Mouse (Mus musculus) hindbrain, embryonic 11.5 days (tissue): ENCODE measurements at regions not wholly inside any gene's neighbourhood (a gene's known extent, or its start where the extent isn't known, plus 50 kb on each side); places are given as distances from the start of the nearest gene placed in this dataset.

ENCODE experiments used
- ATAC-seq: fragments of 200-750 bp; cut with Nextera tagmentation; 2 replicates; pipeline ENCODE4 v1.8.0; 2017; ENCODE audit warnings: mild to moderate bottlenecking, moderate TSS enrichment, moderate library complexity; ENCODE audit not compliant: low FRiP score
- DNase-seq: peaks from one replicate; pipeline ENCODE4 v3.0.0-alpha.2; 2015; ENCODE audit warnings: low spot score
- H3K27ac ChIP-seq: fragments of 300-500 bp; sonication (generic); 2 replicates; pipeline ENCODE4 v1.5.1; 2014; ENCODE audit warnings: mild to moderate bottlenecking, low read depth, low read length
- H3K27me3 ChIP-seq: fragments of 300-500 bp; sonication (generic); 2 replicates; pipeline ENCODE4 v1.6.1; 2014; ENCODE audit warnings: mild to moderate bottlenecking, low read length, moderate library complexity, mixed read lengths; ENCODE audit not compliant: control insufficient read depth, insufficient read depth
- H3K36me3 ChIP-seq: fragments of 300-500 bp; sonication (generic); 2 replicates; pipeline ENCODE4 v1.6.1; 2014; ENCODE audit warnings: mild to moderate bottlenecking, low read length, moderate library complexity, mixed read lengths; ENCODE audit not compliant: control insufficient read depth, insufficient read depth
- H3K4me1 ChIP-seq: fragments of 300-500 bp; sonication (generic); replicated peaks from 2 replicates; pipeline ENCODE4 v1.6.1; 2014; ENCODE audit warnings: low read length, mixed read lengths; ENCODE audit not compliant: control insufficient read depth, insufficient read depth
- H3K4me2 ChIP-seq: fragments of 300-500 bp; sonication (generic); replicated peaks from 2 replicates; pipeline ENCODE4 v1.6.1; 2014; ENCODE audit warnings: mild to moderate bottlenecking, low read depth, low read length
- H3K4me3 ChIP-seq: fragments of 300-500 bp; sonication (generic); 2 replicates; pipeline ENCODE4 v1.5.1; 2014; ENCODE audit warnings: low read depth, low read length
- H3K9ac ChIP-seq: fragments of 300-500 bp; sonication (generic); 2 replicates; pipeline ENCODE4 v1.6.1; 2014; ENCODE audit warnings: low read depth, low read length
- H3K9me3 ChIP-seq: fragments of 300-500 bp; sonication (generic); 2 replicates; pipeline ENCODE4 v1.6.1; 2016; ENCODE audit warnings: low read length; ENCODE audit not compliant: control insufficient read depth
- WGBS: fragments of 180-500 bp; shearing (Covaris S2); extraction: QIAGEN DNeasy Blood & Tissue Kit; methylation state at CpG from one replicate; pipeline ENCODE4 v1.1.7; 2014; 5-methylcytosine and 5-hydroxymethylcytosine counted together

DNA sequence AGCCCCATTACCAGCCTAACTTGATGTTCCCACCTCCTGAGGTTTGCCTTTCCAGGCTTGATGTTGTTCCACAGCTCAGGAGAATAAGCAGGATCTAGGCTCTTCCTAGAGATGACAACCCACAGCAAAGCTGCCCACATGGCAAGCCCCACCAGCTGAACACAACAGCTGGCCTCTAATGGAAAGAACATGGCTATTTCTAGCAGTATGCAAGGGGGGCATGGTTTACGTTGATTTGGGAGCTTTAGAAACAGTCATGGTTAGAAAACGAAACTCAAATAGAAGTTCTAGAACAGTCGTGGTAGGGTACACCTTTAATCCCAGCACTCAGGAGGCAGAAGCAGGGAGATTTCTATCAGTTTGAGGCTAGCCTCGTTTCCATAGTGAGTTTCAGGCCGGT, 123.5 kb upstream of the Rreb1 start:
- no peak overlapping the region for H3K9ac ChIP-seq
- no peak overlapping the region for H3K4me3 ChIP-seq
- no peaks in the 10 kb centered on the region for H3K27me3 ChIP-seq
- no peaks in the 10 kb centered on the region for H3K36me3 ChIP-seq
- no peak overlapping the region for H3K4me2 ChIP-seq
- ATAC-seq (no peak), DNase-seq (no peak)
- 85% methylated on average over 5 of the region's 5 CpGs for WGBS
- no peak overlapping the region for H3K27ac ChIP-seq
- H3K9me3 ChIP-seq, result no peaks in the 10 kb centered on the region
- no peaks in the 10 kb centered on the region for H3K4me1 ChIP-seq

DNA sequence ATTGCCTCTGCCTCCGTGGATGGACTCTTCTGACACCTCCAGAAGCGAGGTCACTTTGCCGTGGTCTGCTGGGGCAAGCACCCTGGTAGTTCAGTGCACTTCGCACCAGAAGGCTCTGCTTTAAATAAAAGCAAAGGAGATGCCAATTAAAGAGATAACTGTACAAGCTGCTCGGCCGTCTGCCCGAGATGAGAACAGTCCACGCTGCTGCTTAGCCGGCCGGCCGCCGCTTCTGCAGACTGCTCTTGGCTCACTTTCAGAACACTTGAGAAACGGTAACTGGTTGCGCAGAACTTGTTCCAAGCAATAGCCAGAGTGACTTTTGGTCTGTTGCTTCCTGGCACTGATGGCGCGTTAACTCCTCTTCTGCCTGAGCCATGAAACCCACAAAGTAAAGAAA, 121.0 kb upstream of the Rreb1 start:
- DNase-seq, result no peak
- H3K27me3 ChIP-seq, result no peaks in the 10 kb centered on the region
- H3K4me2 ChIP-seq, result no peak overlapping the region
- 94% methylated on average over 16 of the region's 16 CpGs for WGBS
- no peak overlapping the region for H3K9ac ChIP-seq
- no peak for ATAC-seq
- H3K9me3 ChIP-seq, result no peaks in the 10 kb centered on the region
- no peak overlapping the region for H3K27ac ChIP-seq
- no peaks in the 10 kb centered on the region for H3K4me1 ChIP-seq
- no peaks in the 10 kb centered on the region for H3K36me3 ChIP-seq
- no peak overlapping the region for H3K4me3 ChIP-seq

DNA sequence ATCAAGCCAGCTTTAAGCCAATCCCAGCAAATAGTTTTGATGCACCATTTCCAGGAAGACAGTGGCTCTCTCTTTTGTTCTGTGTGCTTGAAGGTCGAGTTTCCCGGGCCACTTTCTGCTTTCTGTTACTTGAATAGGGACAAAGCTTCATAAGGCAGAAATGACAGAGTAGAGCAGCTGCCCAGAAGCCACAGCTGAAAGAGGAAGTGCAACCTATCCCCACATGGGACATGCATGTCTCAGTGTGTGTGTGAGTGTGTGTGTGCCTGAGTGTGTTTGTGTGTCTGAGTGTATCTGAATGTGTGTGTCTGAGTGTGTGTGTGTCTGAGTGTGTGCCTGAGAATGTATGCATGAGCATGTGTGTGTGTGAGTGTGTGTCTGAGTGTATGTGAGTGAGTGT, 120.2 kb upstream of the Rreb1 start:
- Histone ChIP-seq H3K27ac (no peak overlapping the region), H3K4me2 (no peak overlapping the region), H3K9ac (no peak overlapping the region), H3K27me3 (no peaks in the 10 kb centered on the region), H3K9me3 (no peaks in the 10 kb centered on the region), H3K4me3 (no peak overlapping the region), H3K4me1 (no peaks in the 10 kb centered on the region), H3K36me3 (no peaks in the 10 kb centered on the region)
- DNase-seq, result no peak
- no peak for ATAC-seq
- 52% methylated on average over 2 of the region's 2 CpGs for WGBS

DNA sequence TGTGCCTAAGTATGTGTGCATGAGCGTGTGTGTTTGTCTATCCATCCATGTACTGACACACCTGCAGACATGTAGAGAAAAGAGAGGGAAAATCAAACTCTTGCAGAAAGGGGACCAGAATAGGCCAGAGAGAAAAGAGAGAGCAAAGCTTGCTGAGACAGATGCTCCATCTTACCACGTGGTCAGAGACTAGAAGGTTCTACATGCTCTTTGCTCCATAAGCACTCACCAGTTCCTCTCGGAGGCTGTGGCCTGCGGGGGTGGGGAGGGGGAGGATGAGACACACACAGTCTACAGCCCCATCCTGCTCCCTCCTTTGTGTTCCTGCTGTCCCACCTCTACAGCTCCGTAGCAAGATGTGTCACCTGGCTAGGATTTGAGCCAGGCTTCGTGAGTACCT, 119.7 kb upstream of the Rreb1 start:
- no peak overlapping the region for H3K4me2 ChIP-seq
- ATAC-seq (no peak), DNase-seq (no peak)
- H3K27ac ChIP-seq, result no peak overlapping the region
- no peaks in the 10 kb centered on the region for H3K4me1 ChIP-seq
- H3K9ac ChIP-seq, result no peak overlapping the region
- H3K4me3 ChIP-seq, result no peak overlapping the region
- no peaks in the 10 kb centered on the region for H3K9me3 ChIP-seq
- H3K27me3 ChIP-seq, result no peaks in the 10 kb centered on the region
- H3K36me3 ChIP-seq, result no peaks in the 10 kb centered on the region
- WGBS, result 78% methylated on average over 6 of the region's 6 CpGs

DNA sequence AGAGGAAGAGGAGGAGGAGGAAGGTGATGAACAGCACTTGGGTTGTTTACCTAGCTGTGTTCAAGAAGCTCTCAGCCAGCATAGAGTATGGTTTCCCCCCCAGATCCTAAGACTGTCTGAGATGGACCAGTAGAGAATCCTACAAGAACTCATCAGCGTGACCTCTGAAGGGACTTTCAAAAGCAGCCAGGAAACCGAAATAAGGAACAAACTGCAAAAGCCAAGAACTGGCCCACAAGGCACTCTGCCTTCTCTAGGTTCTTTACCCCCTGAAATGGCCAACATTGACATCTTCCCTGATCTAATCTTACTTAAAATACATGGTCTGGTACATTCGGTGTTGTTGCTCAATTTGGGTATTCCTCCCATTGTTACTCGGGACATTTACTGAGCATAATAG, 118.1 kb upstream of the Rreb1 start:
- ATAC-seq, result no peak
- Histone ChIP-seq H3K4me2 (no peak overlapping the region), H3K27me3 (no peaks in the 10 kb centered on the region), H3K27ac (no peak overlapping the region), H3K9me3 (no peaks in the 10 kb centered on the region), H3K4me3 (no peak overlapping the region), H3K4me1 (no peaks in the 10 kb centered on the region), H3K36me3 (no peaks in the 10 kb centered on the region), H3K9ac (no peak overlapping the region)
- no peak for DNase-seq
- 94% methylated on average over 4 of the region's 4 CpGs for WGBS

DNA sequence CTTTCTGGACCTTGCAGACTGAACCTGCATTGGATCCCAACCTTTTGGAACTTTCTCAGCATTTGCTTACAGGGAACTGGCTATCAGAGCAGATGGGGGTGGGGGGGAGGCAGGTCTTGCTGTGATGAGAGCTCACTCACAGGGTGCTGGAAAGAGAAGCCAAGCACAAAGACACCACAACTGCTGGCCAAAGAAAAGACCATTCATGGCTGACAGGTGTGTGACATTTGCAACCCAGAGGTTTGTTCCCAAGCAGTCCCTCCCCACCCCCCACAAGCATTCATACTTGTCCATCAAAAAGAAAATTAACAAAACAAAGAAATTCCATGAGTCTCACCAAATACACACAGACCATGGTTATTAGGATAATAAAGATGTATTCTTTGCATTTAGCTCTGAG, 117.5 kb upstream of the Rreb1 start:
- Histone ChIP-seq H3K27ac (no peak overlapping the region), H3K36me3 (no peaks in the 10 kb centered on the region), H3K9me3 (no peaks in the 10 kb centered on the region), H3K4me1 (no peaks in the 10 kb centered on the region), H3K9ac (no peak overlapping the region), H3K4me2 (no peak overlapping the region), H3K4me3 (no peak overlapping the region), H3K27me3 (no peaks in the 10 kb centered on the region)
- DNase-seq (no peak), ATAC-seq (no peak)

DNA sequence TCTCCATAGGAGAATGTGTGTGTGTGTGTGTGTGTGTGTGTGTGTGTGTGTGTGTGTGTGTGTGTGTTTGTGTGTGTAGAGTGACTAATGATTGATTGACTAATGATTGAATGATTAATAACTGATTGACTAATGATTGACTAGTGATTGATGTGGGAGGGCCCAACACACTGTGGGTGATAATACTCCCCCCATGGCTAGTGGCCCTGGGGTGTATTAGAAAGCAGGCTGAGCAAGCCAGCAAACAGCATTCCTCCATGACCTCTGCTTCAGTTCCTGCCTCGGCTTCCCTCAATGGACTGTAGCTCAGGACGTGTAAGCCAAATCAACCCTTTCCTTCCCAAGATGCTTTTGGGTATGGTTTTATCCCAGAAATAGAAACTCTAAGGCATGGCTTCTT, 114.1 kb upstream of the Rreb1 start:
- Histone ChIP-seq H3K36me3 (no peaks in the 10 kb centered on the region), H3K9ac (no peak overlapping the region), H3K4me1 (no peaks in the 10 kb centered on the region), H3K27ac (no peak overlapping the region), H3K27me3 (no peaks in the 10 kb centered on the region), H3K4me3 (no peak overlapping the region), H3K9me3 (no peaks in the 10 kb centered on the region), H3K4me2 (no peak overlapping the region)
- ATAC-seq (no peak), DNase-seq (no peak)
- 68% methylated on average over 2 of the region's 2 CpGs for WGBS

DNA sequence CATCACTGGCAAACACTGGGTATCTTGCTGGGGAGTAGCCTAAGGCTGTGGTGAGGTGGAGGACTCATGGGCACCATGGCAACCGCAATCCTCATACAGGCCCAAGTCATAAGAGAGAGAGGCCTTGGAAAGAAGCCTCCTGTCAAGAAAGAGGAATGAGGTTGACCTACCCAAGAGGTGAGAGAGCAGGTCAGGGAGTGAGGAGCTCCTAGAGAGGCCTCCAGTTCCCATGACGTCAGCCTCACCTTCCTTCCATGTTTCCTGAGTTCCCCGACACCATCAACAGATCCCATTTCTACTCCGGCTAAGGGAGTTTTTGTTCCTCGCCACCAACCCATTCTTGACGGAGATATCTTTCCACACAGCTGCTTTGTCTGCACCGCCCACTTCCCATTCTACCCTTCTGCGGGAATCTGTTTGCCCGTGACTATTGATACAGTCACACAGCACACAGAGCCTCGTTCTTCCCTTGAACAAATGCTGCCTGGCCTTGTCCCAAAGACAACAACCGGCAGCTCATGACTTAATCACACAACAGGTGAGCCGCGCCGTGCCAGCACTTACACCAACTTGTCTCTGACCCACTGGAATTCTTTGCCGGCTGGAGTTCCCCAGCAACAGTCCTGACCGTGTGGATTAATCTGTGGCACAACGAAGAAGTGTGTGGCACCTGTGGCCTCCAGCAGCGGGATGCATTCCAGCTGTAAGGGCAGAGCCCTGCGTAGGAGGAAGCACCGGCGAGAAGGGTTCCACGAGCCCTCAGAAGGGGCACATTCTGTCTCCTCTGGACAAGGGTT, 111.8 kb upstream of the Rreb1 start:
- H3K9ac ChIP-seq, result no peak overlapping the region
- no peak overlapping the region for H3K27ac ChIP-seq
- H3K4me1 ChIP-seq, result no peaks in the 10 kb centered on the region
- DNase-seq (no peak), ATAC-seq (no peak)
- no peaks in the 10 kb centered on the region for H3K27me3 ChIP-seq
- no peak overlapping the region for H3K4me3 ChIP-seq
- H3K36me3 ChIP-seq, result no peaks in the 10 kb centered on the region
- H3K9me3 ChIP-seq, result no peaks in the 10 kb centered on the region
- H3K4me2 ChIP-seq, result no peak overlapping the region
- WGBS, result 79% methylated on average over 22 of the region's 22 CpGs

DNA sequence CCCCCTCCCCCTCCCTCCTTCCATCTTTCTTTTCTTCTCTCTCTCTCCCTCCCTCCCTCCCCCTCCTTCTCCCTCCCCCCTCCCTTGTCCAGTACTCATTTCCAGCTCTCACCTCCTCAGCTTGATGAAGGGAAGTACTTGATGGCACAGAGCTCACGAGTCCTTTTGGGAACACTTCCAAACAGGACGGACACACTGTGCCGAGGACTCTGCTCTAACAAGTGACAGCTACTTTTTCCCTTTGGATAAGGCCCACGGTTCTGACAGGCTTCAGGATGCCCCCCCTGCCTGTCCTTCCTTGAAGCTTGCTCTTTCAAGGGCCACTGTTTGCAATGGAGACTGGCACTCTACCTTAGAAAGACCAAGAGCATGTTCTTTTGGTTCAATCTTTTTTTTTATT, 110.8 kb upstream of the Rreb1 start:
- no peak for ATAC-seq
- no peak overlapping the region for H3K27ac ChIP-seq
- no peak overlapping the region for H3K4me3 ChIP-seq
- no peak for DNase-seq
- 70% methylated on average over 4 of the region's 4 CpGs for WGBS
- no peak overlapping the region for H3K4me2 ChIP-seq
- H3K9me3 ChIP-seq, result no peaks in the 10 kb centered on the region
- no peak overlapping the region for H3K9ac ChIP-seq
- H3K4me1 ChIP-seq, result no peaks in the 10 kb centered on the region
- no peaks in the 10 kb centered on the region for H3K36me3 ChIP-seq
- H3K27me3 ChIP-seq, result no peaks in the 10 kb centered on the region
